Mouse (Mus musculus) telencephalon, adult 2 months (tissue): ENCODE results near the gene Fga.

Experiments used
- DNase-seq: peaks from one replicate; pipeline ENCODE4 v3.0.0-alpha.2; 2011; ENCODE audit warnings: low read depth, low spot score

The Fga gene

DNA sequence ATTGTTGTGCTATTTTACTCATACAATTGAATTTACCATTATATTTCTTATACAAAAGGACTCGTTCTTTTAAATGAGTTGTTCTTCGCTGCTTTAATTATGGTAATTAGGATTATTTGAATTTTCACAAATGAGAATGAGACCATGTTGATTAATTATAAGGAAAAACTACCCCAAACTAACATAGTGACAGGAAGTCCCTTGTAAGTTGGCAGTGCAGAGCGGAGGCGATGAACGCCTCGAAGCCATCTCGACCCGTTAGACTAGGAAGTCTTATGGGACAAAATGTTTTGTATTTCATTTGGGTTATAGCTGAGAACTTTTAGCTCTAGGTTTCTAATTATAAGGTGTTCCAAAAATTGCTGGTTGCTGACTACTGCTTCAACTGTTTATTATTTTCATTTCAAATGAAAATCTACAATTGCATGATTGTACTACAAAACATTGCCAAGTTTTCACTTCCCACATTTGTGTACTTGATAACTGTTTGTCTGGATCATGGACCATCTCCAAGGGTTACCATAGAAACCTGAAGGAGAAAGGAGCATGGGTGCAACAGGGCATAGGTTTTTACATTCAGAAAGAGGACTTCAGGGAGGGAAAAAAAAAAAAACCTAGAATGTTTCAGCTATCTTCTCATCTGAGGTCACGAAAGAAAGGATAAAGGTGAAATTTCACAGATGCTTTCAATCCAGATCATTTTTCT is 1.8 kb downstream of the Fga start:
- DNase-seq = peak; percentile 27

DNA sequence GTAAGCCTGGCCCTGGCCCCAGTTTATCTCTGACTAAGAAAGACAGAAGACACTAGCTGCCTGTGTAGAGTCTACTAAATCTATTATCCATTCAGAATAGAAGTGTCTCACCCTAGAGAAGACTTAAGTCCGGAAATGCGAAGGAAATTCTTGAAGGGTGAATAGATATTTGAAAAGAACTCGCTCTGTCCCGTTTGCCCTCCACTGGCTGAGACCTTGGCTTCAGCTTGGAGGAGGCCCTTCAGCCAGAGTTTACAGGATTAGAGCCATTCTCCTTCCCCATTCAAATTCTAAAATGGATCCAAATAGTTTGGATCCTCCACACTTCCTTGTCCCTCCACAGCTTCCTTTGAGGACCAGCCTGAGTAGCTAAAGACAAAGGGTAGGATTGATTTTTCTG is 4.5 kb downstream of the Fga start:
- DNase-seq = no peak

- no peak for DNase-seq
These were observed 7.0 kb downstream of the Fga start for GRCm38 (mm10) chr3:83032746-83033308.

- DNase-seq = no peak
These were observed 7.9 kb downstream of the Fga start for GRCm38 (mm10) chr3:83033801-83034200.

DNA sequence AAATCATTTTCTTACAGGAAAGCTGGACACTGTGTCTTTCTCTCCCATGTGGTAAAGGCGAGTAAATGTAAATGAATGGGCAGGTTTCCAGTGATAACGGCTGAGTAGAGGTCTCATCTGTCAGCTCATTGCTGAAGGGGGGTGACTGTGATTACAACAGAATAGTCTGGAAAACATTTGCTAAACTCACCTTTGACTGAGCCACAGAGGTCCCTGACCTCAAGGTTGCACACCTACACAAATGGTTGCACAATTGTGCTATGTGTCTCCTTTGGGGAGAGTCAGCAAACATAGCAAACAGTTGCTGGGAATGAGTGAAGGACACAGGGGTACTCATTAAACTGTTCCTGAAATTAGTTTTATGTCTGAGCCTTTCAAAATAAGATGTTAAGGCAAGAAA is 13.0 kb downstream of the Fga start:
- DNase-seq = no peak

GRCm38 (mm10) chr3:83039666-83040065 is 13.8 kb downstream of the Fga start:
- no peak for DNase-seq

DNA sequence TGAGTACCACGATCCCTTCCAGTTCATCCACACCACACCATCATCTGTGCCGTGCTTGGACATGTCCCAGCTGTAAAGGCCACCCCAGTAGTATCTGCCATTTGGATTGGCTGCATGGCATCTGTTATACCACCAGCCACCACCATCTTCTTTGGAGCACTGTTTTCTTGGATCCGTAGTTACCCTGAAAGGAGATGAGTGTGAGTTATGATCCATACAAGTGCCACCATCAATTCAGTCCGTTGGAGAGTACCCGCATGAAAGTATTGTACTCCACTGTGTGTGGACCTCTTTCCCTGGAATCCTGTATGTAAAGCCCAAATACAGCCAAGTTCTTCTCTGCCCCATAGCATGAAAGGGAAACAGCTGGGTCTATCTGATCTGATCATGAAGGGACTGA is 16.6 kb downstream of the Fga start:
- DNase-seq = no peak

GRCm38 (mm10) chr3:83046649-83047048 is 20.8 kb downstream of the Fga start:
- DNase-seq = no peak

DNA sequence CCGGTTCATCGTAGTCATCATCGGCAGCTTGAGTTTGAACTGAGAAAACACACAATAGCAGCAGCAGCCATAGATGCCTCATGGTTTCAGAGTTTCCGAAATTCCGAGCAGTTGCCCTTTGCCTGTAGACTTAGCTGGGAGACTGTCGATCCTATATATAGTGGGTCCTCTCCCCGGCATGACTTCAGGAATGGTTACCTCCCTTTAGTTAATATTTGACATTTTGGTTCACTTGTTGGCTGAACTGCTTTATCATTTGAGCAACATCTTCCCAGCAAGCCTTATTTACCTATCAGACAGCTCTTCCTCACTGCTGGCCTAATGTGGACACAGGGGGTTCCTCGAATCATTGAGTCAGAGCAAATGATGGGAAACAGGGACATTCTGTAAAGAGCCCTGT is 23.8 kb downstream of the Fga start, which contains the start of gene Fgb:
Fgb (minus strand) TSS at position 184 of the 400 bp plus-strand sequence.
- DNase-seq = no peak

- DNase-seq = no peak
These were observed 24.8 kb downstream of the Fga start for GRCm38 (mm10) chr3:83050661-83051060.

- no peak for DNase-seq
These were observed 26.2 kb downstream of the Fga start for GRCm38 (mm10) chr3:83052102-83052501.

- DNase-seq = no peak
These were observed 27.2 kb downstream of the Fga start for GRCm38 (mm10) chr3:83053126-83053525.

GRCm38 (mm10) chr3:83053758-83054157 is 27.9 kb downstream of the Fga start:
- DNase-seq = peak; percentile 31

- no peak for DNase-seq
These were observed 28.9 kb downstream of the Fga start for GRCm38 (mm10) chr3:83054759-83055158.

DNA sequence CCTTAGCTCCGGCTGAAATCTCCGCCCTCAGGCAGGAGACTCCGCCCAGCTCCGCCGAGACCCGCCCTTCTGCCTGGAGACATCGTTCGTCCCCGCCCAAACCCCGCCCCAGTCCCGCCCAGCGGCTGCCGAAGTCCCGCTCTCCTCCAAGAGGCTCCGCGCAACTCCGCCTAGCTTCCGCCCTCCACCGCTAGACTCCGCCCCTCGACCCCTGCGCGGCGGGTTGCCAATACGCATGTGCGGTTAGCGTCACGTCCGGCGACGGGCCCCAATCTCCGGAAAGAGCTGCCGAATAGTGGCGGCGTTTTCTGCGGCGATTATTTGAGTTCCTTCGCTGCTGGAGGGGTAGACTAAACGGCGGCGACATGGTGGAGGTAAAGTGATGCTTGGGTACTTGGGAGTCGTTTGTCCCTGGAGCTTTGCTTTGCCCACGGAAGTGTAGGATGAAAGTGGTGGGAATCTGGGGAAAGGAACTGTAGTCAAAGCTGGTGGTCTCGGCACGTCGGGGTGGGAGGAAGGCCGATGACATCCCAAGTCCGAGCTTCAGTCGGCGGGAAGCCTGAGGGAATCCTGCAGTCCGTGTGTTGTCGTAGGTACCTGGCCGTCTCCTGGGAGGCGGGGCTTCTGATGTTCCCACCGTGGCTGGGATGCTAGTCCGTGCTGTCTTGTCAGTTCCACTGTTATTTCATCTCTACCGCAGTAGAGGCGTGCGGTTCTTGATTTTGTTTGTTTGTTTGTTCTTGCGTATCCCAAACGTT is 29.6 kb downstream of the Fga start, which contains the start of gene Plrg1:
Plrg1 (plus strand) TSS at position 242 of the 758 bp plus-strand sequence.
- peak; percentile 94 for DNase-seq

- no peak for DNase-seq
These were observed 31.2 kb downstream of the Fga start for GRCm38 (mm10) chr3:83057046-83057445.

DNA sequence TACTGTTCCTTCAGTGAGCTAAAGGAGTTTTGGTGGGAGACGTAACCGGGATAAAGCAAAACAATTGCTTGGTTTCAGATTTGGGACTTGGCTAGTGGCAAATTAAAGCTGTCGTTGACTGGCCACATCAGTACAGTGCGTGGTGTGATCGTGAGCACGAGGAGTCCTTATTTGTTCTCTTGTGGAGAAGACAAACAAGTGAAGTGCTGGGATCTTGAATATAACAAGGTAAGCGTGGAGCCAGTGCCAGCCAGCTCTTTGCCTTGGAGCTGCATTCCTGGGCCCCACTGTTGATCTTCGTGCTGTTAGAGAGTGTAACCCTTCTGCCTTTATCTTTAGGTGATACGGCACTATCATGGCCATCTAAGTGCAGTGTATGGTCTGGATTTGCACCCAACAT is 42.0 kb downstream of the Fga start:
- no peak for DNase-seq

DNA sequence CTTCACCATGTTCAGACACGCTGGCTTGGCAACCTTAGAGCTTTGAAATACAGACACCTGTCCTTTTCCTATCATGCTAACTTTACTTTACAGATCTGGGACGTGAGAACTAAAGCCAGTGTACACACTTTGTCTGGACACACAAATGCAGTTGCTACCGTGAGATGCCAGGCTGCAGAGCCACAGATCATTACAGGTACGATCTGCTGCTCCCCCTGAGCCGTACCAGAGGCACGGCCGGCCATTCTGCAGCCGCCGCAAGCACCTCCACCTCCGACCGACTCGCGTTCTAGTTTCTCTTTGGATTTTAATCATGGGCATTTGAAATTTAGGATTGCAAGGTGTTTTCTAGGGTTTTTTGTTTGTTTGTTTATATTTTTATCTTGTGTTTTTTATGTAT is 43.0 kb downstream of the Fga start:
- no peak for DNase-seq

- DNase-seq = no peak
These were observed 44.4 kb downstream of the Fga start for GRCm38 (mm10) chr3:83070231-83070630.

- DNase-seq = no peak
These were observed 50.7 kb downstream of the Fga start for GRCm38 (mm10) chr3:83076563-83076962.

DNA sequence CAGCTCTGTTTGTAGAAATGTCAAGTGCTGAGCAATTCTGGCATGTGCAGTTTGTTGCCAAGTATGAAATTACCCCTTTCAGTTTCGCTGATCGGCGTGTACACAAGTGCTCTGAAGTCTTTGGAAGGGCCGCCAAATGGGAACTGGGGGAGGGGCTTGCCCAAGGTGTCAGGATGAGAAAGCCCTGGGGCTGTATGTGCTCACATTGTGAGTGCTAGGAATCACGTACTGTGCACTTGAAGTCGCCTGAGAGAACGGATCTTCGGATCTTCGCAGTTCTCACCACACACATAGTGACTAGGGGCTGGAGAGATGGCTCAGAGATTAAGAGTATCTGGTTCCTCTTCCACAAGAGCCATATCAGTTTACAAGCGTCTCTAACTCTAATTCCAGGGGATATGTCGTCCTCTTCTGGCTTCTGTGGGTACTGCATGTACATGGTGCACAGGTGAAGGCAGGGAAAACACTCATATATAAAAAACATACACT is 54.7 kb downstream of the Fga start:
- no peak for DNase-seq
